Mouse (Mus musculus) right cerebral cortex, postnatal 14 days (tissue): ENCODE data around the gene Gphb5.

ENCODE experiments used
- DNase-seq: peaks from one replicate; pipeline ENCODE4 v3.0.0; 2022

Gphb5 gene

DNA sequence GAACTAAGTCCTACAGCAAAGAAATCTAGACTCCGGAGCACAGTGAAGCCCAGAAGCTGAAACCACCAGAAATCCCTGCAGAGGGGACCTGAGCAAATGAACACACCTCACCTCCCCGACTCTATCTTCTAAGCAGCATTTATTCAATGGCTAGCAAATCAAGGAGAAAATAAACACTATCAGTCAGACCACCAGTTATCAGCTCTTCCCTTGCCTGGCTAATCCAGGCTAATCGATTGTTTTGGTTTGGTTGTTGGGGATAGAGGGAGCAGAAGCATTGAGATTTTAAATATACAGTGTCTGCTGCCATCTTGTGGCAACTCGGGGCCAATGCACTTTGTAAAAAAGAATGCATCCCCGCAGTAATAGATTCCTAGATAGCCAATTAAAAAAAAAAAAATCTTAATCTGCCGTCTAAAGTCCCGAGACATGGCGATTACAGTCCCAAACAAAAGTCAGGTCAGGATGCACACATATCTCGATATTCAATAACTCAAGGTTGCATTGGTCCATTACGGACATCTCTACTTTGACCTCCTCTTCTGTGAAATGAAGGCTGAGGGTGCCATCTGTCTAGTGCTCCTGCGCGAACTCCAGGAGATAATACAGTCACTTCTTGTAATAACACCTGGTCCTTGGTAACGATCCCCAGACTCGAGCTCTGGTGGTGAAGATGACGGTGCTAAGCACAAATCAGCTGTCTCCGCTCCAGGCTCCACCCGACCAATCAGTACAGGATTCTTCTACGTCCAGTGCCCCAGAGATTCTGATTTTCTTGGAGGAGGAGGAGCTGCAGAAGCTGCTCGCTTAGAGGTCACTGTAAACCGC lies 27.1 kb downstream of the Gphb5 start:
- peak; percentile 26 for DNase-seq

DNA sequence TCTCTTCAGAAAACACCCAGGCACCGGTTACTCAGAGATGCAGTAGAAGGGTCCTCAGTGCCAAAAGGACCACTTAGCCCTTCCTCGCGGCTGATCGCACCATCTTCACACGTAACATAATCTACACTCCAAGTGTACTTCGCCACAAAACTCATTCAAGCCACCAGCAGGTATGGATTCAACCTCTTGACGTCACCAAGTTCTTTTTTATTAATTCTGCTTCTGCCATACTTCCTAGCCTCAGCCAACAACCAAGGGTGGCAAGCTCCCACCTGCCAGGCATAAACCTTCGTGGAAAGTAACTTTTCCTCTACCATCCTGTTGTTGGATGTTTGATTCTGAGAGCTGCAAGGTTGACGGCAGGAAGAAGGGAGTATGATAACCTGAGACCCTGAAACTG lies 28.1 kb downstream of the Gphb5 start:
- DNase-seq = no peak

DNA sequence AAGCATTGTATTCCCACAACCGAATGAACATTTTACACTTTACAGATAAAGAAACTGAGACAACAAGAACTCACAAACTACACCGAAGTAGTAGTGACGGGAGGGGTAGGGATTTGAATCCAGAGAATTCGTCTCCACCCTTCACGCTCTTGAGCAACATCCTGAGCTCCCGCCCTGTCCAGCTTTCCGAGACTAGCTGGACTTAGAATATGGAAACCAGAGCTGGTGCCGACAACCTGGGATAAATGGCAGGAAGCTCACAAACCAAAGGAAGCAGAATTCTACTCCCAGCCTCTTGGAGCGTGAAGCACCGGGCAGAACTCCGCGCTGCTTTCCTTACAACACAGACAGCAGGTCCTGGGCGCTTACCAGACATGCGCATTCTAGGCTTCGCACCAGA lies 28.7 kb downstream of the Gphb5 start:
- no peak for DNase-seq

DNA sequence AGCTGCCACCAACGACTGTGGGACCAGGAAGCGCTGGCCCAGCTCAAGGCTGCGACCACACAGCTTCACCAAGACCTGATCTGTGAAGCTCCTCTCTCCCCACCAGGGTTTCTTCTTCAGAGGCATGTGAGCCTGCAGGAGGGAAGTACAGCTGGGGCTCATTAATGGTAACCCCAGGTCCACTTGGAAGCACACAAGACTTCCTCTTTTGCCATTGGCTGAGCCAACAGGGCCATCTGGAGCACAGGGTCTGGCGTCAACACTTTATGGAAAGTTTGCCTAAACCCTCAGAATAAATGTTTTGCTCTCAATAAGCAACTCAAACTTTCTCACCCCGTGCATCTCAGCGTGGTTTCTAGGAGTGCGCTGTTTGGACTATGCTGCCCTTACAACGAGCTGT lies 29.4 kb downstream of the Gphb5 start:
- no peak for DNase-seq

DNA sequence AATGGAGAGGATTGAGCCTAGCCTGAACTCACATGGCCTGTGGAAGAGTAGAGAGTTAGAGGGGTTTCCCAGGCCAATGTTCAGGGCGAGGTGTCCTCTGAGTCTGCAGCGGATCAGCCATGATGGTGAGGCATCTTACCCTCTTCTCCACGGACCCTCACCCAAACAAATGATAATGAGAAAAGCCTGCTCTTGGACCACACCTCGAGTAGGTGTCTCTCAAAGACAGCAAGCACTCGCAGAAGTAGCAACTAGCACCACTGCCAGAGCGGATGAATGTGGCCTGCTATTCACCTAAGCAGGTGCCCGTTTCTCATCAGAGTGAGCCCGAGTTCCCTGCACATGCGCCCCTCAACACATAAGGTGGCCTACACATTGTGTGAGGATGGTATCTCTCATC lies 29.9 kb downstream of the Gphb5 start:
- DNase-seq = no peak

DNA sequence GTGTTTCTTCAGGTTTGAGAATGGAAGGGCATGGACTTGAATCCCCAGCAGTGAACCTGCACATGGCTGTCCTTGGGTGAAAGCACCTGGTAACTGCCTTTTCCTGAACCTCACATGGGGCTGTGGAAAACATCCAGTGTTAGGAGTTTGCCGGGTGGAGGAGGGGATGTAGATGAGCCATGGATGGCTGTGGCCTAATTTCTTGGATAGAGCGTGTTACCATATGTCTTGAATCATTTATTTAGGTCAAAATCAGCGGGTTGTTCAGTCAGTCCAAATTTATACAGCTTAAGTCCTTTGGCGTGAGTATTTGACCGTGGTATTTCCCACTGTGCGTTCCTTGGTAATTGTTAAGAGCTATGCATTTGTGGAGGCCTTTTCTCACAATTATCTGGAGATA lies 40.5 kb downstream of the Gphb5 start:
- no peak for DNase-seq

DNA sequence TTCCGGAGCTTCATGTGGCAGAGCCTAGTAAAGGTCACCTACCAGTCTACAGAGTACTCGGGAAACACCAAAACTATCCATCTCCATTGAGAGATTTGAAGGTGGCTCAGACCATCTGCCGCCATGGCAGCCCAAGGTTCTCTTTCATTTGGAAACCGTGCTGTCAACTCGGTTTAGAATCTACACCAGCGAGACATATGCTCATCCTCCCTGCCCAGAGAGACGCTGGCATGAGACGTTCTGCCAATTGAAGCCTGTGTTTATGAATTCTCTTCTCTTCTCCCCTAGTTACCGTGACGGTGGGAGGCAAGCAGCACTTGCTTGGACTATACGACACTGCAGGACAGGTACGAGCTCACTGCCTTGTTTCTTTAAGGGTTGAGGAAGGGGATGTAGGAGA lies 41.5 kb downstream of the Gphb5 start:
- no peak for DNase-seq

DNA sequence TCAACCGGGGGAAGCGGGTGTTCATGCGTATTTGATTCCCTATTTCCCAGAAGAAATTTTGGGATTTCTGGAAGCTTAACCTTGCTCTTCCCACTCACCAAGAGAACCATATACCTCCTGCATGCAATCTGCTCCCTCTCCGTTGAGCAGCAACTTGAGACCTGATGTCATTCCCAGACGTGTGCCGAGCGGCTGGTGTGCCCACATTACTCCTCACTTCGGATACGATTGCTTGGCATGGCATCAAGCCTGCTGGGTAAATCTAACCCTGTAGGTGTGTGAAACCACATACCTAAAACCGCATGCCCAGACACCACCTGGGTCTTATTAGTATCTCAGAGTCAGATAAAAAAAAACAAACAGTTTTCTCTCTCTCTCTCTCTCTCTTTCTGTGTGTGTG lies 42.1 kb downstream of the Gphb5 start:
- DNase-seq = no peak

DNA sequence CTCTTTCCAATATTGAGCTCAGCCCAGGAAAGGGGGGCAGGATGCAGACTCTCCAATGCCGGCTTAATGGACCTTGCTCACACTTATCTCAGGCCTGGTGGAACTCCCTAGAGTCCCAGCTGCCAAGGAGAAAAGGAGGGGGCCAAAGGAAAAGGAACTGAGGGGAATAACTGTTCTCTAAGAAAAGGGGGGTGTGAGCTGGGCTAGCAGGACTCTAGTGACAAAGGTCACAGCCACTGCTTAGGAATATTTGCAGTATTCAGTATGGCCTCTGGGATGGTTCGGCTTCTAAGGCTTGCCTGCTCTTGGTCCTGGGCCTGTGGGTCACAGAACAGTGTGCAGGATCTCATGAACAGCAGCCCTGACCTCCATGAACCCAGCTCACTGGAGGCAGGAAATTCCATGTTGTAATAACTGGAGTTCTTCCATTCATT lies 47.1 kb downstream of the Gphb5 start:
- no peak for DNase-seq

DNA sequence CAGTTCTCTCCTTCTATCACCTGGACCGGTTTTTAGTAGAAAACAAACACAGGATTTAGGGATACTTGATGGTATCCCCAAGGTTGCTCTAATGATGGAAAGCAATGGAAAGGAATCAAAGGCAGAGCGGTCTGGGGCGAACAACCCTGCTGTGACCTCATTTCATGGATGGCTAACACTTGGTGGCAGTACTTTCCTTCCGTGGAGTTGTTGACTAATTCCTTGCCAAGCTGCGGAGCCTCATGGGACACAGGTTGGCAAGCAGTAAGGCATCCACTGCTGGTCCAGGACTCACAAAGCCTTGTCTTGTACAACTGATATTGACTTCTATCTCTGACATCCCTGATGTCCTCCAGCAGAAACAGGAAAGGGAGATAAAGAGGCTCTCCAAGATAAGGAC lies 48.1 kb downstream of the Gphb5 start:
- DNase-seq = no peak

DNA sequence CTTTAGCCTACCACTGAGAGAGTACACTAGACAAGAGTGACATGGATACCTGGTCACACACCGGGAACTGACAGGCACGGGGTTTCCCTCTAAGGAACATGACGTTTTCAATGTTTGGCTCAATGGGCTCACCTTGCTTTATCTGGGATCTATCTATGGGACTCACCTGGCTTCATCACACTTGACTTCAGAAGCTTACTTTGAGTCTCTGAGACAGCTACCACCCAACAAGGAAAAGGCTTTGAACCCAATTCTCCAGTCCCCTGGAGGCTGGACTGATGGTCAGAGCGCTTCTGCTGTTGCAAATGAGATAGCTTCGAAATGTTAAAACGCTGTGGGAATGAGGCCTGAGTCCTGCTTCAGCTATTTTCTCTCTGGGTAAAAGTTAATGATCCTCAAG lies 49.2 kb downstream of the Gphb5 start:
- DNase-seq = no peak

DNA sequence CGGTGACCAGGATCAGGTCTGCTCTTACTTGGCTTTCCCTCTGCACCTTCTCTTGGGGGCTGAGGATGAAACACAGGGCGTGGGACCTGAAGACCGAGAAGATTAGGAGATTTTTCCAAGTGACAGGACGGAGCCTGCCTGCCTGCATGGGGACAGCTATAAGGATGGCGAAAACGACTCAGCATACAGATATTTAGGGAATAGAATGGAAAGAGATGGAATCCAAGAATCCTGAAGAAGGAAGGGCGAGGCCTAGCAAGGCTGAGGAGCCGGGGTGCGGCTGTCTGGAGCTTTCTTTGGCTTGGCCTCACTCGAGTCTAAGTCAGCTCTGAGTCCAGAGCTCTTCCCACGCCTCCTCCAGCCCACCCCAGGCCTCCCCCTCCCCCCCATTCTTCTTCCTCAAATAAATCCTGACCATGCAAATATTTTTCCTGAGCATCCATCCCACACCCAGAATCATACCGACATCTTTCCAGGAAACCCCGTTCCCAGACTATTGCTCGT lies 50.9 kb downstream of the Gphb5 start:
- no peak for DNase-seq

DNA sequence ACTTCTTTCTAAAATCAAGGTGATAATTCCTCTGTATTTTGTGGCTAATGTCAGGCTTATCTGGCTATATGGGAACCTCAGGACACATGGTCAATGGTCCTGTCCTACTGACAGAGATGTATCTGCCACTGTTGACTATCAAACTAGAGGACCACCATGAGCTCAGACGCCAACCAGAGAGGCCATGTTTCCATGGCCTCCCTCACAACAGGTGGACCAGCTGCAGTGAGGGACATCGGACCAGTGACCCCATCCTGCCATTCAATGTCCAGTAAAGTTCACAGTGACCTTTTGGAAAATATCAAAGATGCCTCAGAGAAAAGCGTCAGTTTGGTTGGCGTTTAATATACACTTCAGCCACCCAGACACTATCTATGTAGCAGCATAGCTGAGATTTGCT lies 52.2 kb downstream of the Gphb5 start:
- no peak for DNase-seq

DNA sequence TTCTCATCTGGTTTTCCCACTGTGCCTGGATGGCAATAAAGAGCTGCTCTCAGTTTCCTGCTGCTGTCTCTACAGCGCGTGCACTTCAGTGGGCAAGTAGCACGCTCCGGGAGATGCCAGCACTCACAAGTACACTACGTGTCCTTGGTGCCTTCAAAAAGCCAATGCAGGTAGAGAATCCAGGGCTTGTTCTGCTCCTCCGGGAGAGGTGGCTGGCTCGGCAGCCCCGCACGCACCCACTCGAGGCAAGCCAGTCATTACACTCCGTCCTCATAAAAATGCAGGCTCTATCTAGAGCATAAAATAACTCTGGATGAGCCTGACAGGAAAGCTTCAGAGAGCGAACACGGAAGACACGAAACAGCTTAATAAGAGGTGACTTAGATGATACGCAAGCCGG lies 54.1 kb downstream of the Gphb5 start:
- no peak for DNase-seq
